Mouse (Mus musculus) frontal cortex, postnatal 25 days (tissue): Measurements from ENCODE around the gene Ak5.

Experiments
- DNase-seq, 2 experiments: peaks; one replicate each; pipeline ENCODE4 v3.0.0; 2022; ENCODE audit warnings: low spot score in 2 of 2

Gene Ak5

GRCm38 (mm10) chr3:152516569-152516968 lies 151.6 kb downstream of the Ak5 start:
- DNase-seq = no peak

- no peak for DNase-seq
Observed at GRCm38 (mm10) chr3:152515959-152516358, 152.2 kb downstream of the Ak5 start.

GRCm38 (mm10) chr3:152512517-152512916 lies 155.6 kb downstream of the Ak5 start:
- no peak for DNase-seq

- DNase-seq = no peak
Observed at GRCm38 (mm10) chr3:152509268-152509667, 158.9 kb downstream of the Ak5 start.

- DNase-seq = no peak
Observed at GRCm38 (mm10) chr3:152508419-152508993, 159.7 kb downstream of the Ak5 start.

GRCm38 (mm10) chr3:152507900-152508299 lies 160.3 kb downstream of the Ak5 start:
- DNase-seq = no peak

- no peak for DNase-seq
Observed at GRCm38 (mm10) chr3:152498968-152499696, 169.0 kb downstream of the Ak5 start.

- no peak for DNase-seq
Observed at GRCm38 (mm10) chr3:152497842-152498241, 170.3 kb downstream of the Ak5 start.

- no peak for DNase-seq
Observed at GRCm38 (mm10) chr3:152497084-152497483, 171.1 kb downstream of the Ak5 start.

GRCm38 (mm10) chr3:152495415-152495898 lies 172.7 kb downstream of the Ak5 start:
- DNase-seq = no peak

GRCm38 (mm10) chr3:152494667-152495360 lies 173.3 kb downstream of the Ak5 start:
- DNase-seq = no peak

GRCm38 (mm10) chr3:152493813-152494212 lies 174.3 kb downstream of the Ak5 start:
- no peak for DNase-seq

- DNase-seq = no peak
Observed at GRCm38 (mm10) chr3:152492241-152492640, 175.9 kb downstream of the Ak5 start.

GRCm38 (mm10) chr3:152490423-152490822 lies 177.7 kb downstream of the Ak5 start:
- DNase-seq = no peak

- no peak for DNase-seq
Observed at GRCm38 (mm10) chr3:152488964-152489363, 179.2 kb downstream of the Ak5 start.

GRCm38 (mm10) chr3:152484206-152484605 lies 184.0 kb downstream of the Ak5 start:
- no peak for DNase-seq

- no peak for DNase-seq
Observed at GRCm38 (mm10) chr3:152483800-152484199, 184.4 kb downstream of the Ak5 start.

- no peak for DNase-seq
Observed at GRCm38 (mm10) chr3:152482182-152482581, 186.0 kb downstream of the Ak5 start.

GRCm38 (mm10) chr3:152480336-152480735 lies 187.8 kb downstream of the Ak5 start:
- no peak for DNase-seq

- DNase-seq = no peak
Observed at GRCm38 (mm10) chr3:152478599-152479435, 189.3 kb downstream of the Ak5 start.

- DNase-seq = no peak
Observed at GRCm38 (mm10) chr3:152477796-152478527, 190.2 kb downstream of the Ak5 start.
